Mouse (Mus musculus): Measurements from ENCODE around the gene Hexdc.

The Hexdc gene

DNA sequence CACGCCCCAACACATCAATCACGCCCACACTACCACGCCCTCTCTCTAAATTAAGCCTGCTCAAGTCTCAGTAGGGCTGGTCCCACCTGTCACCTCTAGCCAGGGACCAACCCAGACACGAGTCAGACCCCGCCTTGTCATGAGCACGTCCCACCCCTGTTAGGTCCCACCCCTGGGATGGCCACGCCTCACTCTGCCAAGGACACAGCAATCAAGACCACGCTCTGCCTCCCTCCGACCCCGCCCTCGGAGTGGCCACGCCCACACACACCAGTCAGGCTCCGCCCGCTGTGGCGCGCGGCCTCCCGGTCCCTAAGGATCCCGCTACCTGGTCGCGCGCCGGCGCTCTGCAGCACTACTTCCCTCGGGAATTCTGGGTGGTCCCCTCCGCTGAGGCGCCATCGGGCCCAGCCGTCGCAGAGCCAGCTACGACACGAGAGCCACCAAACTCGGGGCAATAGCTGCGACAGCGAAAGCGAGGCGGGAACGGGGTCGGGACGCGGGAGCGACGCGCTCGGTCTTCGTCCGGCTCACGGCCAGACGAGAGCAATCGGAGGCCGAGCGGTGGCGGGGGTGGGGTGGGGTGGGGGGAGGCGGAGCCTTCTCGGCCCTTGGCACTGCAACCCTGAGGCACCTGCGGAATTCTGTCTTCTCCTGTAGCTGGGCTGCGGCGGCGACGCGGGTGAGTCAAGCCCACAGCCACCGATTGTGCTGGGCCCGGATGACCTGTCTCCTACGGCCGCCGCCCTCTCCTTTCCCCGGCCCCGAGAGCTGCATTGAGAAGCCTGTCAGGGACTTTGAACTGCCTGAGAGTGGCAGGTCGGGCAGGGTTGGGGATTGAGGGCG, at the start of gene Hexdc, which contains the start of gene Ogfod3:
TSS of gene Hexdc (plus strand) at position 273 of the 846 bp plus-strand sequence.
TSS of gene Ogfod3 (minus strand) at position 551 of the 846 bp plus-strand sequence.
- peak; percentile 99 for DNase-seq (ENCODE audit: low spot score)

DNA sequence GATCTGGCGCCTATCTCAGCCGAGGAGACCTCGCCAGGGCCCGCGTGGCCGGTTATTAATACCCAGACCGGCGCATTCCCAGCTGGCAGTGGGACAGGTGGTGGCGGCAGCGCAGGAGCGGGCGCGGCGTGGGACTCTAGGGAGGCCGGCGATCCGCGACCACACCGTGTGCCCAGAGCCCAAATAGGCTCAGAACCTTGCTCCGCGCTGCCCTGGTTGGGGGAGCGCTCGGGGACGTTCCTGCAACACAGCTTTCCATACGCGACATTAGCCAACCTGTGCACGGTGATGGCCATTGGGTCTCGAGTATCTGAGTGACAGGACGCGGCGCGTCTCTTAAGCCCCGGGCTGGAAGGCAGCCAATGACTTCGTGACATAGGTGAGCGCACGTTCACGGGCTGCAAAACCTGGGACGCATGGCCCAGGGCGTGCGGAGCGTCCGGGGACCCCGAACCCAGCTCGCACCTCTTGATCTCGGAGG, 47.8 kb upstream of the Hexdc start:
- DNase-seq (ENCODE audit: low spot score) = peak; percentile 60

DNA sequence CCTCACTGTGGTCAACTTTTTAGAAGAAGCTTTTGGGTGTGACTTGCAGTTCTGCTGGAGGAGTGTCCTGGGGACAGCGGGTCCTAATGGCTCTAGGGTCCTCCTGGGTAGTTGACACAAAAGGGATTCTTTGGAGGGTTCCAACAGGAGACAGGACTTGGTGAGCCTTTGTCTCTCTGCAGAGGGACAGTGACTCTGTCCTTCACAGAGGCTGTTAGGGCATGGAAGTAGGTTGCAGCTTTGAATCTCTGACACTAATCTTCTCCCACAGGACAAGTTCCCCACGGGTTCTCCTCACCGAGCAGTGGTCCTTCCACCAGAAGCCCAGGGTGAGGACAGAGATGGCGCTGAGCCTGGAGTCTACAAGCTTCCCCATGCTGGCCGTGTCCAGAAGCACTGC, 44.3 kb upstream of the Hexdc start, which contains the start of gene Uts2r:
TSS of gene Uts2r (plus strand) at position 301 of the 400 bp plus-strand sequence.
- DNase-seq (ENCODE audit: low spot score) = no peak

DNA sequence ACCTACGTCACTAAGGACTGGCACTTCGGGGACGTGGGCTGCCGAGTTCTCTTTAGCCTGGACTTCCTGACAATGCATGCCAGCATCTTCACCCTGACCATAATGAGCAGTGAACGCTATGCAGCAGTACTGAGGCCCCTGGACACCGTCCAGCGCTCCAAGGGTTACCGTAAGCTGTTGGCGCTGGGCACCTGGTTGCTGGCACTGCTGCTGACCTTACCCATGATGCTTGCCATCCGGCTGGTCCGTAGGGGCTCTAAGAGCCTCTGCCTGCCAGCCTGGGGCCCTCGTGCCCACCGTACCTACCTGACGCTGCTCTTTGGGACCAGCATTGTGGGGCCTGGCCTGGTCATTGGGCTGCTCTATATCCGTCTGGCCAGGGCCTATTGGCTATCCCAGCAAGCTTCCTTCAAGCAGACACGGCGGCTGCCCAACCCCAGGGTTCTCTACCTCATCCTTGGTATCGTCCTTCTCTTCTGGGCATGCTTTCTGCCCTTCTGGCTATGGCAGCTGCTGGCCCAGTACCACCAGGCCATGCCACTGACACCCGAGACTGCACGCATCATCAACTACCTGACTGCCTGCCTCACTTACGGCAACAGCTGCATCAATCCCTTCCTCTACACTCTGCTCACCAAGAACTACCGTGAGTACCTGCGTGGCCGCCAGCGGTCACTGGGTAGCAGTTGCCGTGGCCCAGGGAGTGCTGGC, 43.4 kb upstream of the Hexdc start:
- no peak for DNase-seq (ENCODE audit: low spot score)

DNA sequence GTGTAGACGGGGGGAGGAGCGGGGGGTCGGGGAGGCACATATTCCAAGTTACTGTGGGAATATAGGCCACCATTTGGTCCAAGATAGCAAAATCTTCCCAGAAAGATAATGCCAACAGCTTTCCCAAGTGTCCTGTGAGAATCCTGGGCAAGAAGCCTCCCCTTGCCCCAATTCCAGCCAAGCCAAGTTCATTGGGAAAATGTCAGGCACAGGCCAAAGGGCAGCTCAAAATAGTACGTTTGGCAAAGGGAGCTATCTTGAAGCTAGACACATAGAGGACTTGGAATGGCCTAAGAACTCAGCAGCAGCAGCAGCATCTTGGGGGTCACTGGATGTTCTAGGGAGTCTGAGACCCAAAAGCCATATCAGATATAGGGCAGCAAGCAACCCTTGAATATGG, 40.5 kb upstream of the Hexdc start:
- no peak for DNase-seq (ENCODE audit: low spot score)

DNA sequence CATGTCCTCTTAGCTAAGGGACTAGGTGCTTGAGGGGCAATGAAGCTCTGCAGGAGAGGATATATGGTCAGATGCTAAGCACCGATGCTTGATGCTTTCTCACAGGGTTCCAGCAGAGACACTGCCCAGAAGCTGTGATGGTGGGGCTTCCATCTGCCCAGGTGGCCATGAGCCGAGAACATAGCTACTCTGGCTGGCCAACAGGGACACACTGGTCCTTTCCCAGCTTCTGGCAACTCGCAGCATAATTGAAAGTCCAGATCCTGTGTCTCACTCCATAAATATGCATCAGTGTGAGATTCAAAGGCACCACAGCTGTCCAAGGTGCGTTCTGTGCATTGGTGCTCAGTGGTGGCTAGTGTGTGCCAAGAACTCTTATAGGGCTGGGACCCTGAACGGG, 31.0 kb upstream of the Hexdc start:
- no peak for DNase-seq (ENCODE audit: low spot score)

DNA sequence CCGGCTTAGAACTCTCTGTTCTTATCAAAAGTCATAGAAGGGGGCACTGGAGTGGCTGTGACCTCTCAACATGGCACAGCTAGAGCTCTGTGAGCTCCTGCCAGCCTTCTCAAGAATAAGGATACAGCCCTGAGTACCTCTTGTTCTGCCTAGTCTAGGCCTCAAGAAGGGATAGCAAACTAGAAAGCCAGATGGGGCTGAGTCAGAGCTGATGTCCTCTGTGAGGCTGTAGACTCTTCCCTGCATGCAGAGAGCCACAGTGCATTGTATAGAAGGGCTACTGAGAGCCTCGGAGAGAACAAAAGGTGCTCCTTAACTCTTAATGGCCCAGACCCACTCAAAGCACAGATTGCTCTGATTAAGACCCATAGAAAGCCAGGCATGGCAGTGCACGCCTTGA, 30.0 kb upstream of the Hexdc start:
- no peak for DNase-seq (ENCODE audit: low spot score)

DNA sequence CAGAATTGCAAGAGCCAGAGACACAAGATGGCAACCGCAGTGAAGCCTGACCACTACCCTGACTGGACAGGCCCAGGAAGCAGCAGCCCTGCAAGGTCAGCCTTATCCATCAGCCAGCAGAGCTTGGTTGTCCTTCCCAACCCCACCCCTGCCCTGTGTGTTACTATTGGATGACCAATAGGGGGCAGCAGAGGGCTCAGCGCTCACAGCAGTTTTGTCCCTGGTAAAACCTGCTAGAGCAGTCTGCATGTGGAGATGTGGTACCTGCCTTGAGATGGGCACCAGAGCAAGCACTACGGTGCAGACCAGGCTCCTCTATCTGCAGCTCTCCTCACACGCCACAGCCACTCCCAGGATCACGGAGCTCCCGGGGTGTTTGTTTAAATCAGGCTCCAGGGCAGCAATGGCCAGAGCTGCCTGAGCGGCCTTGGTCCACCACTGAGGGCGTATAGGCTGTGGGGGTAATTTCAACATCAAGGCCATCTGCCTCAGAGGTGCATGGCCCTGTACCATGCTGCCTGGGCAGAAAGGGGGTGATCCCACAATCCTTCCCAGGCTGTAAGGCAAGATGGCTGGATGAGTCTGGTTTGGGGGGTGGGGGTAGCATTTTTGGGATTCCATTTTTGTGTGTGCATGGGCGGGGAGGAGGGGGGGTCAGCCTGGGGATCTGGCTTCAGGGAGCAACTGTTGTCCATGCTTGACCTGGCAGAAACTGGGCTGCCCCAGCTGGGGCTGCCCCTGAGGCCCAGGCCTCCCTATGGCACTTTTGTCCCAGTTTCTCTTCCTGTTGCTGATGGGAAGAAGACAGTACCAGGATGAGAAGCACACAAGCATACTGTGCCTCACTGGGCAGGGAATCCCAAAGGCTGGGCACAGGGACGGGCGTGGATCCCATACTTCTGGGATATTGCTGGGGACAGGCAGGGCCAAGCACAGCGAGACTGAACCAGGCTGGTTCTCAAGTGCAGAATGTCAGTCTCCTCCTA, 27.7 kb upstream of the Hexdc start:
- DNase-seq (ENCODE audit: low spot score) = peak; percentile 76

DNA sequence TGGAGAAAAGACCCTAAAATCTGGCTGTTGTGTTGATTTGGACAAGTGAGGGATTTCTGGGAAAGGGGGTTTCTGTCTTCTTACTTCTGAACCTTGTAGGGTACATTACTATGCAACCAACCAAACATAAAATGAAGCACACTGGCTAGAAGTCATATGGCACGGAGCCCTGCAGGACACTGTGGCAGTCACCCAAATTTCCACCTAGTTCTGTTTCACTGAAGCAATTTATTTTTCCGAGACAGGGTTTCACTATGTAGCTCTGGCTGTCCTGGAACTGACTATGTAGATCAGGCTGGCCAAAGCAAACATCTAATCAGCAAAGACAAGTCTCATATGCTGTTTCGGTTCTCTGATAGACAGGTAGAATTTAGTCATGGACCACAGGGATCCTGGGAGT, 14.6 kb upstream of the Hexdc start:
- no peak for DNase-seq (ENCODE audit: low spot score)

DNA sequence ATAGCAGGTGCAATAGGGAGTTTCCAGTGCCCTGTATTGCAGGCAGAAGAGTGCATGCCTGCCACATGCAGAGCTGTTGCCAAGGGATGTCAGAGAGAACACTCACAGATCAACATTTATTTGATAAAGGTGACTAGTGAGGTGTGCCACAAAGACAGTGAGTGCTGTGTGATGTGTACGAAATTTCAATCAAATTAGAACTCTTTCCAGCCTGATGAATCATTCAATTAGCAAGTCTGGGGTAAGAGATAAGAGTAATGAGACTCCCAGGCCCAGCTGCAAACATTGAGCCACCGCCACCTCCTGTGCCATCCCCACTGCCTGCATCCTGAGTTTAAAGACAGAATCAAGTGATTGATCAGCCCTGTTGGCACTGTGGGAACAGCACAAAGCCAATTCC, 11.5 kb upstream of the Hexdc start:
- DNase-seq (ENCODE audit: low spot score) = no peak

DNA sequence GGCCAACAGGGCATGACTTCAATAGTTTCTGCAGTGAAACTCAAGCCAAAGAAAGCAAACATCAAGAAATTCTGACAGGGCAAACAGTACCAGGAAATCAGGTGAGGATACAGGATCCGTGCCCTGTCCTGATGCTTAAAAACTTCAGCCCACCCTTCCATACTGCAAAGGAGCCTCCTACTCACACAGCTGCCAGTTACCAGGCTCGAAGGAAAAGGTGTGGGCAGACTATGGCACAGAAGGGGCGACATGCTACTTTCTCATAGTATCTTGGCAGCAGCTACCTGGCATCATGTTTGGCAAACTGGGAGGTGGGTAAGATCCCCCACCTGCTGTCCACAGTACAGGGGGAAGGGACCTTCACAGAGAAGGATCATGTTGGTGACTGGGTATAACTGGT, 10.8 kb upstream of the Hexdc start:
- no peak for DNase-seq (ENCODE audit: low spot score)

DNA sequence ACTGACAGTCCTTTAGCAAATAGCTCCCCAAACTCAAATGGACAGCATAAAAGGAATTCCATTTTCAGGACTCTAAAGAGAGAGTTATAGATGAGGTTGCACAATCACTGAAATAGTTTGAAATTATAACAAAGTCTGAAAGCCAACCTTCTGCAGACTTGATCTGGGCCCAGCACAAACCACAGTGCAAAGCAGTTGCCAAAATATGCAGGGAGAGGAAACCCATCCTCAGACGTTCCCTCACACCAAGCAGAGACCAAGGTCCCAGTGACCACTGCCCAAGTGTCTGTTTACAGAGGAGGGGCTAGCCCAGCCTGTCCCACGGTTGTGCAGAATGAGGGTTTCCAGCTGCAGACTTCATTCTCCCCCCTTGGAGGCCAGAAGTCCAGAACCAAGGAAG, 5.6 kb upstream of the Hexdc start:
- DNase-seq (ENCODE audit: low spot score) = no peak

DNA sequence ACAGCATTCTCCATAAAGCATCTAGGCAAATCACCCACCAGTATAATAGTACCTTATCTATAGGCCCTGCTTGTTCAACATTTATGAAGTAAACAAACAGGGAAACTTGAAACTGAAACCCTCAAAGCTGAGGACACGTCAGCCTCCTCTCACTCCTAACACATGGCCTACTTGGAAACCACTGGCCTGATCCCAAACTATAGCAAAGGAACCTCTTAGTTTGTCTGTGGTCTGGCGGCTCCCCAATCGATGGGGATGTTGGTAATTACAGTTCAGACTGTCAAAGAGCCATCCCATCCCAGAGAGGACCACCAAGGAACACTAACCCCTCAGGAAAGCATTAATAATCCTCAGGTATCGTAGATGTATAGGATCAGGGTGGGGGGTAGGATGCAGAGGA, 4.4 kb upstream of the Hexdc start:
- DNase-seq (ENCODE audit: low spot score) = no peak

DNA sequence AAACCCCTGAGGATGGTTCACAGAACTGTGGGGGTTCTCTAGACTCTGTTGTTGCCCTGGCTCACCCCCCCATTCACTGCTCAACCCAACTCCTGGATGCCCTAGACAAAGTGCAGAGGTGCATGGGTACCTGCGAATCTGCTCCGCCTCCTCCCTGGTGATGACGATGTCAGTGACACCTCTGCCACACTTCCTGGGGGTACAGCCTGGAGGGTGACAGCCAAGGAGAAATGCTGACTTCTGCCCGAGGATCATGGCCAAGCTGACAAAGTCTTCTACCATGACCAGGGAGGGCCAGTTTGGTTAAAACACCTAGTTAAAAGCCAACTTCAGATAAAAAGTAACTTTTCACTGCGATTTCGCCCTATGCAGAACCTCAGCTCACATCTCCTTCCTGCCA, 3.5 kb upstream of the Hexdc start:
- DNase-seq (ENCODE audit: low spot score) = no peak

DNA sequence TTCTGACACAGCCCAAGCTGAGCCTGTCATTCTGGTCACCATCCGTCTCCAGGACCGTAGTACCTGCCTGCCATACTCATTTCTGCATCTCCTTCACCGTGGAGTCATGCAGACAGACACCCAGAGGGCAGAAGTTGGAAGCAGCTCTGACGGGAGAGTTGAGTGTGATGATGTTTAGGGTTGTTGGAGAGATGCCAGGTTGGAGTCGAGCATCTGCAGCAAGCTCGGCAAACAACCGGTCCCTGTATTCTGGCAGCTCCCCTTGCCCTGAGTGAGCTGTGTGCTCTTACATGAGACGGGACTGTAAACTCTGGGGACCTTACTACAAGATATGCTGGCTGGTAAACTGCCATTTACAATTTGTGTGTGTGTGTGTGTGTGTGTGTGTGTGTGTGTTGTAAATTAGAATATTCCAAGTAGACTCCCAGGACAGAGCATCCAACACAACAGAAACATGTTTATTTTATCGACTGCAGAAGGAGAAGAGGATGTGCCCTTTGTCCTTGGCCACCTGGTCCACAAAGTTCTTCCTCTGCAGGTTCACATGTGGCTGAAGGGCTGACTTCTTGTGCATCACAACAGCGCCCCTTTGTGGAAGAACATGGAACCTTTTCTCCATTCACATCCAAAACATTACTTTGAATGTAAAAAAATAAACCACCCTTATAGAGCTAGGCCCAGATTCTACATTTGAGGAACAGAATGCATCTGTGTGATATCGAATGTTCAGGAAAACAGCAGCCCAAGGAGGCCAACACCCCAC, 2.6 kb upstream of the Hexdc start:
- DNase-seq (ENCODE audit: low spot score) = peak; percentile 74

DNA sequence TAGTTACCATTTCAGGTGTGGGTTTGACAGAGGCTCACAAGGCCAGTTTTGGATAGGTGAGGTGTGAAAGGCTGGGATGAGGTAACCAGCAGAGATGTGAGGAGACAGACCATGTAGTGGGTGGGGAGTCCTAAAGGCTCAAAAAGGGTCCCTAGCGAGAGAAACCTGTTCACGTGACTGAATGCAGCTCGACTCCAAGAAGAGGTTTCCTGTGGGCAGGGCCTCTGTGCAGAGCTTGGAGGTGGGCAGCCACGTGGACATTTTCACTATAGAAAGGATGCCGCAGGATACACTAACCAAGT, 423 bp upstream of the Hexdc start:
- no peak for DNase-seq (ENCODE audit: low spot score)

DNA sequence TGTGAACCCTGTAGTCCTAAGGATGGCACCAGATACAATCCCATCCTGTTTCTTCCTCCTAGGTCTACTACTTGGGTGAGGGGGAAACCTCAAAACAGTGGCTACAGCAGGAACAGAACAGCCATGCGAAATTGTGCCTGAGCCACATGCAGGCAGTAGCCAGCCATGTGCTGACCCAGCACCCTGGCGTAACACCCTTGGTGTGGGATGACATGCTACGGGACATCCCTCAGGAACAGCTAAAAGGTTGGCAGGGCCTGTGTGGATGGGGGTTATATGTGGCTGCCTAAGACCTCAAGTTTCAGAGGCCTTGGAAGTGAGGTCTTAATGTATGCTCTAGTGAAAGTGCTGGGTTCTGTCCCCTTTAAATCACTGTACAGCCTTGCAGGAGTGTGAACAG, 12.6 kb downstream of the Hexdc start:
- DNase-seq (ENCODE audit: low spot score) = no peak

DNA sequence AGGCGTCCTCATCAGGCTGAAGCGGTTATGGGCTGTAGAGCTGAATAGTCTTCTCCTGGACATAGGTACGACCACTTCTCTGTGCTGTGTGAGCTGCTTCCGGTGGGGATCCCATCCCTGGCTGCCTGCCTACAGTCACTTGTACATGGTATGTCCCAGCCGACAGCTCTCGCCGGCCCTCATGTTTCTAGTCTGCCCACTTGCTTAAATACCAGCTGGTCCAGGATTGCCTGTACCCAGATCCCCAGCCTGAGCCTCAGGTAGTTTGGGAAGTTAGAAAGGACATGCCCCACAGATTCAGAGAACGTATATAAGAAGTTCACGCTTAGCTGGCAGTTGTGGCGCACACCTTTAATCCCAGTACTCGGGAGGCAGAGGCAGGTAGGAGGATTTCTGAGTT, 15.5 kb downstream of the Hexdc start:
- DNase-seq (ENCODE audit: low spot score) = no peak

DNA sequence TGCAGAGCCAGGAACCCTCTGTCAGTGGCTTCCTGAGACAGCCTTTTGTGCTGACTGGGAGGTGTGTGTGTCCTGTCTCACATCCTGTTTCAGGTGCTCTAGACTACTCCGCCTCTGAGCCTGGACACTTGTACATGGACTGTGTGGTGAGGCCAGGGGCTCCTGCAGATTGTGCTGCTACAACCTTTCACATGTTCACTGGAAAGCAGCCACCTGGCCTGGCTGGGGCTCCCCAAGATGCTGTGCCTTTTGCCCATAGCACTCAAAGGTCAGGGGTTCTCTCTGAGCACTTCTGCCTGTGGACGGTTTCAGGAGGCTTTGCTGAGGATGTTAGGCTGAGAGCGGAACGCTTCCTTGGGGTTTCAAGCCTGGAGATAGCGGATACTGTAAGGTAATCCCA, 16.5 kb downstream of the Hexdc start:
- DNase-seq (ENCODE audit: low spot score) = no peak

DNA sequence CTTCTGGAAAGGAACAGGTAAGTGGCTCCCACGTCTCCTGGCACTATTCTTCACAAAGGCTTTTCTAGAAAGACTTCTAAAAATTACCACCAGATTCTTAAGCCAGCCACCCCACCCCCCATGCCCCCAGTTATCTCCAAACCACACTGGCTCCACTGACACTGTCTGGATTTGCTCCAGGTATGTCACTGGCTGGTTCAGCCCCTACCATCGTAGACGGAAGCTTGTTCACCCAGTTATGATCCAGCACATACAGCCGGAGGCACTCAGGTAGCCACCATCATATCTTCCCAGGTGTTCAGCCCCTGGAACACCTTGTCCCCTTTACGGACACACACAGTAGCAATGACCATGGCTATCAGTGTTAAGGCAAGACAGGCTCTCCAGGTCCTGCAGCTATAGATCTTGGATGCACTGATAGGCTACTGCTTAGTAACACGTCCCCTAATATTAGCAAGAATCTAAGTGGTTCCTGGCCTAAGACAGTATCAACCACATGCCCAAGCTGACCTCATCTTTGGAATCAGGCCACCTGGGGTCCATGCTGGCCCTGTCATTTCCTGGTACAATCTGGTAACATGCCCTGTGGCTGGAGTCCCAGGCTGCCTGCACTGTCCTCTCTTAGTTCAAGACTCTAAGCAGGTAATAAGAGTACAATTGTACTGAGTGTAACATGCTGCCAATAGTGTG, 17.2 kb downstream of the Hexdc start:
- DNase-seq (ENCODE audit: low spot score) = no peak
